Mouse (Mus musculus): ENCODE data around the gene Ogfod1. TPM values are rescaled to one million over a fixed set of nuclear protein-coding genes. Genes with fewer than 3 reads are reported as not detected.

The Ogfod1 gene
- polyA plus RNA-seq, 1 experiment from 2014 or later = 13.5 TPM

Other genes with a start within 250 kb of the Ogfod1 start
- 90.6 and 92.7 TPM in 2 replicates for gene Gnao1, start 227.2 kb upstream of the Ogfod1 start, polyA plus RNA-seq (2016; fragmentation: Nextera tagmentation; extraction: Ambion mirVana)
- 74.0 and 78.3 TPM in 2 replicates for gene Amfr, start 24.4 kb upstream of the Ogfod1 start, polyA plus RNA-seq (2016; fragmentation: Nextera tagmentation; extraction: Ambion mirVana)
- 133 and 135 TPM in 2 replicates for gene Nudt21, start 167 bp upstream of the Ogfod1 start, polyA plus RNA-seq (2016; fragmentation: Nextera tagmentation; extraction: Ambion mirVana)
- 20.5 and 25.3 TPM in 2 replicates for gene Bbs2, start 61.7 kb downstream of the Ogfod1 start, polyA plus RNA-seq (2016; fragmentation: Nextera tagmentation; extraction: Ambion mirVana)
- not detected in 2 replicates for gene Mt4, start 100.0 kb downstream of the Ogfod1 start, polyA plus RNA-seq (2016; fragmentation: Nextera tagmentation; extraction: Ambion mirVana)
- gene Mt3, start 115.4 kb downstream of the Ogfod1 start, polyA plus RNA-seq (2016; fragmentation: Nextera tagmentation; extraction: Ambion mirVana) = 19.0 and 24.8 TPM in 2 replicates
- 8.1 and 11.1 TPM in 2 replicates for gene Mt2, start 135.5 kb downstream of the Ogfod1 start, polyA plus RNA-seq (2016; fragmentation: Nextera tagmentation; extraction: Ambion mirVana)
- 33.3 and 36.7 TPM in 2 replicates for gene Mt1, start 141.9 kb downstream of the Ogfod1 start, polyA plus RNA-seq (2016; fragmentation: Nextera tagmentation; extraction: Ambion mirVana)
- 85.1 and 85.5 TPM in 2 replicates for gene Nup93, start 177.4 kb downstream of the Ogfod1 start, polyA plus RNA-seq (2016; fragmentation: Nextera tagmentation; extraction: Ambion mirVana)

Measured in neural tube, embryonic 12.5 days (tissue).